Mouse (Mus musculus) thymus, adult 2 months (tissue): ENCODE results near the gene Rpl14.

Experiments
- CTCF ChIP-seq: fragments of 200-500 bp; IDR thresholded peaks from 2 replicates; pipeline ENCODE4 v1.5.1; 2012; ENCODE audit warnings: mild to moderate bottlenecking, control low read depth, low read length, moderate library complexity, borderline replicate concordance; ENCODE audit not compliant: control insufficient read depth, poor library complexity, insufficient read depth; ENCODE audit errors: extremely low read depth
- POLR2A ChIP-seq: fragments of 200-500 bp; IDR thresholded peaks from 2 replicates; pipeline ENCODE4 v1.6.1; 2012; ENCODE audit warnings: mild to moderate bottlenecking, low read length, control low read depth, moderate library complexity; ENCODE audit not compliant: control insufficient read depth, poor library complexity, insufficient read depth; ENCODE audit errors: extremely low read depth

DNA sequence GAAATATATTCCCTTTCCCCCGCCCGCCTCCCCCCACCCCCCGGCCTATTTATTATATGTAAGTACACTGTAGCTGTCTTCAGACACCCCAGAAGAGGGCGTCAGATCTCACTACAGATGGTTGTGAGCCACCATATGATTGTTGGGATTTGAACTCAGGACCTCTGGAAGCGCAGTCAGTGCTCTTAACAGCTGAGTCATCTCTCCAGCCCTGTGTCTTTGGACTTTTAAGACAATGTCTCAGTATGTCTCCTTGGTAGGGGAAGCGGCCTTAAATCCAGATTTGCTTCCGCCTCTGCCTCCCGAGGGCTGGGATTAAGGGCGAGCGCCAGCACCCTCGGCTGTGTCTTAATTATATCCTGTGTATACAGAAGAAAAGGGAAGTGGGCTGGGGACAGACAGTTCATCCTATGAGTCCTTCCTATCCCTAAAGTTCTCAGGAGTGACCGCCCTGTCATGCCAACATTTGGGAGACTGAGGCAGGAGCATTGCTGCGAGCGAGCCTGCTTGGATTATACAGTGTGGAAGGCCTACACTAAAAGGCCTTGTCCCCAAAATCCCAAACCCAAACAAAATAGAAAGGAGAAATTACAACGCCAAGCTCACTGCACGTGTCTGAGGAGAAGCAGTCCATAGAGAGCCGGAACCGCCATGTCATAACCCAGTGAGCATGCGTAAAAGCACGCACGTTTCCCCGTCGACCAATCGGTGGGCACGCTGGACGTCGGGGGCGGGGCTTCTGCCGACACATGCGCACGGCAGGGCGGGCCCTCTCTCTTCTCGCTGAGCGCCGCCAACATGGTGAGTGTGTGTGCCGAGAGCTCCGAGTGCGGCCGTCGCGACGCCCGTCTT is at the start of gene Rpl14:
- TF ChIP-seq CTCF: no peak
- TF ChIP-seq POLR2A: peak; percentile 90
